10 mouse cellular contexts compared by ENCODE assay signal in the genomic region with DNA sequence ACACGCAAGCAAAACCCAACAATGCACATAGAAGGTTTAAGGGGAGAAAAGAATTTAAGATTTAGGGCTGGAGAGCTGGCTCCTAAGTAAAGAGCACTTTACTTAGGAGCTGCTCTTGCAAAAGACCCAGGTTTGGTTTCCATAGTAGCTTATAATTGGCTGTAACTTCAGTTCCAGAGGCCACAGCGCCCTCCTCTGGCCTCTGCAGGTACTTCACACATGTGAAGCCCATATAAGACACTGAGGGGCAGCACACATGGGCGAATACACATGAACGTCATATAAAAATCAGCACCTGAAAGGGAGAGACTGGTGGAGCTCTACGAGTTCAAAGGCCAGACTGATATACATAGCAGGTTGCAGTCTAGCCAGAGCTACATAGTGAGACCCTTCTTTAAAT. TPM values are rescaled to one million over a fixed set of nuclear protein-coding genes. Genes with fewer than 3 reads are reported as not detected.
A peak's percentile ranks its signal among the peaks of the same experiment; 100 is the strongest.
DNase-seq lines count a peak whose midpoint lies in the region; ATAC-seq and TF ChIP-seq lines count a peak whose summit lies in the region.
"Had no signal": no experiment of that assay in that cellular context is flagged by ENCODE, and none has a peak within 500 bp of the region (broad histone marks: within the 10 kb centered on the region; RNA-seq: fewer than 3 reads in every experiment).

No protein-coding gene starts in this region.

- ATAC-seq in liver, embryonic 11.5 days (replicated peaks; ENCODE audit: low FRiP score) = no peak
- no peak for ATAC-seq in liver, postnatal 0 days
- ATAC-seq in monocyte, adult 5-6 weeks (replicated peaks; ENCODE audit: insufficient number of reproducible peaks, low FRiP score, low TSS enrichment, poor library complexity, severe bottlenecking) = no peak

- no peak overlapping the region for H3K9ac ChIP-seq in liver, embryonic 11.5 days (ENCODE audit: low read depth, low read length)
- H3K9ac ChIP-seq in liver, postnatal 0 days (replicated peaks) = no peak overlapping the region

- DNase-seq in liver (peak; percentile 44), ES-CJ7 (ENCODE audit: low read depth, low spot score) (peak; percentile 72)
- DNase-seq in liver, embryonic 11.5 days (ENCODE audit: low spot score) = no peak
- peak; percentile 43 for DNase-seq in liver, postnatal 0 days
- DNase-seq in ovary, postnatal 10 days (ENCODE audit: low spot score) = no peak
- DNase-seq: adrenal gland, adult 8-10 months; cerebellum, postnatal 36 days; heart, adult 11 months had no signal

- no peak overlapping the region for H3ac ChIP-seq in C2C12 (ENCODE audit: control insufficient read depth, insufficient read length, low read depth)

- 68% methylated on average over 5 of the region's 5 CpGs for WGBS in liver, embryonic 11.5 days
- 62% methylated on average over 5 of the region's 5 CpGs for WGBS in liver, postnatal 0 days (ENCODE audit: insufficient replicate concordance)

- no peak overlapping the region for H3K27ac ChIP-seq in liver, embryonic 11.5 days (ENCODE audit: low read depth, low read length)
- H3K27ac ChIP-seq in liver, postnatal 0 days (ENCODE audit: low read depth) = no peak overlapping the region

- H3K79me2 ChIP-seq in C2C12 (ENCODE audit: control insufficient read depth, insufficient read depth) = peaks cover 4% of the 10 kb centered on the region

- H3K9me3 ChIP-seq in liver, embryonic 11.5 days (ENCODE audit: control insufficient read depth, low read length) = no peaks in the 10 kb centered on the region
- no peaks in the 10 kb centered on the region for H3K9me3 ChIP-seq in liver, postnatal 0 days (ENCODE audit: low read length)

- peaks cover 16% of the 10 kb centered on the region for H3K4me1 ChIP-seq in liver, embryonic 11.5 days (replicated peaks; ENCODE audit: control insufficient read depth, insufficient read depth, low read length)
- H3K4me1 ChIP-seq in liver, postnatal 0 days (ENCODE audit: insufficient read depth) = peaks cover 8% of the 10 kb centered on the region

- TF ChIP-seq EP300 in liver, postnatal 0 days (IDR thresholded peaks at IDR 0.05; ENCODE audit: low read depth) = no peak

- H3K36me3 ChIP-seq in liver, embryonic 11.5 days (ENCODE audit: control insufficient read depth, insufficient read depth, low read length) = peaks cover 17% of the 10 kb centered on the region
- H3K36me3 ChIP-seq in C2C12 (ENCODE audit: control insufficient read depth, insufficient read depth) = peaks cover 33% of the 10 kb centered on the region
- peaks cover 27% of the 10 kb centered on the region for H3K36me3 ChIP-seq in liver, postnatal 0 days (replicated peaks; ENCODE audit: insufficient read depth, low read length)

- peak; percentile 18 for TF ChIP-seq CTCF in C2C12 (IDR thresholded peaks at IDR 0.05; ENCODE audit: control insufficient read depth, insufficient read depth, insufficient read length)
- peak; percentile 57 for TF ChIP-seq CTCF in liver, postnatal 0 days (IDR thresholded peaks at IDR 0.05; ENCODE audit: low read depth)

- H3K79me3 ChIP-seq in C2C12 (ENCODE audit: low read depth) = no peaks in the 10 kb centered on the region

- H3K4me3 ChIP-seq in liver, embryonic 11.5 days (ENCODE audit: low read depth, low read length) = no peak overlapping the region
- H3K4me3 ChIP-seq in C2C12 (ENCODE audit: insufficient read depth, poor library complexity, severe bottlenecking) = no peak overlapping the region
- H3K4me3 ChIP-seq in liver, postnatal 0 days (ENCODE audit: low read depth, low read length) = no peak overlapping the region

- H3K4me2 ChIP-seq in liver, embryonic 11.5 days = no peak overlapping the region
- H3K4me2 ChIP-seq in liver, postnatal 0 days (ENCODE audit: low read depth, low read length) = no peak overlapping the region

- H3K27me3 ChIP-seq in liver, embryonic 11.5 days (replicated peaks; ENCODE audit: control insufficient read depth, insufficient read depth, low read length) = peaks cover 27% of the 10 kb centered on the region
- no peaks in the 10 kb centered on the region for H3K27me3 ChIP-seq in C2C12 (ENCODE audit: control insufficient read depth, insufficient read depth, insufficient read length)
- peaks cover 26% of the 10 kb centered on the region for H3K27me3 ChIP-seq in liver, postnatal 0 days (ENCODE audit: insufficient read depth, low read length)

TF ChIP-seq in C2C12, 6 proteins besides CTCF, POLR2A, EP300 and RAD21:
- TF ChIP-seq CEBPB (IDR thresholded peaks at IDR 0.05; ENCODE audit: low read depth) (no peak), USF1 (IDR thresholded peaks at IDR 0.05; ENCODE audit: low read depth) (no peak), MYOD1 (IDR thresholded peaks at IDR 0.05; ENCODE audit: control insufficient read depth, insufficient read length, low read depth) (no peak), FOSL1 (IDR thresholded peaks at IDR 0.05; ENCODE audit: insufficient read depth, low read length, poor library complexity, severe bottlenecking) (no peak), MAX (IDR thresholded peaks at IDR 0.05) (no peak), MYOG (IDR thresholded peaks at IDR 0.05; ENCODE audit: control insufficient read depth, extremely low read depth, insufficient read length) (no peak)

RNA-seq across cellular contexts. Expression of a gene that starts 4.3 kb away (rescaled TPM):
- 46.4 and 51.2 TPM in 2 replicates for polyA plus RNA-seq in liver, embryonic 11.5 days (2014; fragmentation: Nextera tagmentation; extraction: Ambion mirVana)
- polyA plus RNA-seq in C2C12 (2012; fragmentation: generic; extraction: Trizol) = 622 TPM
- polyA plus RNA-seq in liver, postnatal 0 days (2015; fragmentation: Nextera tagmentation; extraction: Ambion mirVana) = 17.3 and 58.9 TPM in 2 replicates
- total RNA-seq in monocyte, adult 5-6 weeks (2017) = 4.7 TPM in 1 of 3 replicates, not detected in the others

RNA-seq across cellular contexts. Expression of a gene that starts 21.1 kb away (rescaled TPM):
- polyA plus RNA-seq in liver, embryonic 11.5 days (2014; fragmentation: Nextera tagmentation; extraction: Ambion mirVana) = 1.5 and 2.0 TPM in 2 replicates
- polyA plus RNA-seq in C2C12 (2012; fragmentation: generic; extraction: Trizol) = 0.67 TPM
- polyA plus RNA-seq in liver, postnatal 0 days (2015; fragmentation: Nextera tagmentation; extraction: Ambion mirVana) = 0.95 and 1.1 TPM in 2 replicates
- 0.75 to 1.7 TPM (median 1.0 TPM) in 3 replicates for total RNA-seq in monocyte, adult 5-6 weeks (2017)

RNA-seq across cellular contexts. Expression of a gene that starts 28.4 kb away (rescaled TPM):
- polyA plus RNA-seq in liver, embryonic 11.5 days (2014; fragmentation: Nextera tagmentation; extraction: Ambion mirVana) = 45.1 and 46.1 TPM in 2 replicates
- 11.7 TPM for polyA plus RNA-seq in C2C12 (2012; fragmentation: generic; extraction: Trizol)
- polyA plus RNA-seq in liver, postnatal 0 days (2015; fragmentation: Nextera tagmentation; extraction: Ambion mirVana) = 14.2 and 15.2 TPM in 2 replicates
- 0.97 to 3.4 TPM (median 2.1 TPM) in 3 replicates for total RNA-seq in monocyte, adult 5-6 weeks (2017)

RNA-seq across cellular contexts. Expression of a gene that starts 34.3 kb away (rescaled TPM):
- 29.6 and 31.3 TPM in 2 replicates for polyA plus RNA-seq in liver, embryonic 11.5 days (2014; fragmentation: Nextera tagmentation; extraction: Ambion mirVana)
- 52.4 TPM for polyA plus RNA-seq in C2C12 (2012; fragmentation: generic; extraction: Trizol)
- polyA plus RNA-seq in liver, postnatal 0 days (2015; fragmentation: Nextera tagmentation; extraction: Ambion mirVana) = 36.2 and 41.2 TPM in 2 replicates
- total RNA-seq in monocyte, adult 5-6 weeks (2017) = 80.3 to 165 TPM (median 108 TPM) in 3 replicates

RNA-seq across cellular contexts. Expression of a gene that starts 34.6 kb away (rescaled TPM):
- polyA plus RNA-seq in liver, embryonic 11.5 days (2014; fragmentation: Nextera tagmentation; extraction: Ambion mirVana) = 66.4 and 68.4 TPM in 2 replicates
- polyA plus RNA-seq in C2C12 (2012; fragmentation: generic; extraction: Trizol) = 158 TPM
- polyA plus RNA-seq in liver, postnatal 0 days (2015; fragmentation: Nextera tagmentation; extraction: Ambion mirVana) = 30.0 and 34.2 TPM in 2 replicates
- 816 to 935 TPM (median 878 TPM) in 3 replicates for total RNA-seq in monocyte, adult 5-6 weeks (2017)

Comparison
In these comparisons a context has a peak if more than half of its experiments do, and no peak if none do; other contexts are left out.
1. DNase-seq: peak in liver (single experiment), ES-CJ7 (single experiment) and liver, postnatal 0 days (single experiment); none in liver, embryonic 11.5 days (single experiment) and ovary, postnatal 10 days (single experiment).
2. RNA of a gene that starts 4.3 kb away (polyA plus RNA-seq): 622 TPM in C2C12 (single experiment); 46.4 to 51.2 TPM in liver, embryonic 11.5 days and 17.3 to 58.9 TPM in liver, postnatal 0 days; every median in the first group is over 10 times any median in the second.